Mouse (Mus musculus): ENCODE results near the gene Zfp296. TPM values are rescaled to one million over a fixed set of nuclear protein-coding genes. Genes with fewer than 3 reads are reported as not detected.

The Zfp296 gene
- polyA plus RNA-seq (2017; shearing (Covaris generic)): 1.4 TPM

DNA sequence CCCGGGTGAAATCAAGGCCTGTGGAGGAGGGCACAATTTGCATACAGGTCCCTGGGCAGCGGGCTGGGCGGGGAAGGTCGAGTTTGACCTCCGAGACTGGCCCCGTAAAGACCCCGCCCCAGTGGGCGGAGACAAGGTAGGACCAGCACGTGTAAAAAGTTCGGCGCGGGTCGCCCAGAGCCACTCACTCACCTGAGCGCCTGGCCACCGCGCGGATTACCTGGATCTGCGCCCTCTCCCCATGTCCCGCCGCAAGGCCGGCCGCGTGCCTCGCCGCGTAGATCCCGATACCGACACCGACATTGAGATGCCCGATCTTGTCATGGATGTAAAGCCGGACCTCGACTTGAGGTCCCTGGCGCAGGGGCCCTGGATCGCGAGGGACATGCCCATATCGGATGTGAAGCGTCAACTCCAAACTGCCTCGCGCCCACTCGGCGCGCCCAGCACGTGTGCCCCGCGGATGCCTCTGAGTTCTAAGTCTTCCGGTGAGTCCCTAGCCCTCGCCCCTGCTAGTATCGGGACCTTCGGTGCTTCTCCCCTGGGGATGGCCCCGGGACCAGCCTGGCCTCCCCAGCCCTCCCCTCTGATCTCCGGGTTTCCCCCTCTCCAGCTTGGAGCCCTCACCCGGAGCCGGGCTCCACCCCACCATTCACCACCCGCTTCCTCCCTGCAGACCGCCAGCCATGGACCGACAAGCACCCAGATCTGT lies at the start of gene Zfp296, which contains the start of gene Gemin7:
Zfp296 (plus strand) TSS at position 147 of the 712 bp plus-strand sequence.
Gemin7 (minus strand) TSS at position 455 of the 712 bp plus-strand sequence.

DNA sequence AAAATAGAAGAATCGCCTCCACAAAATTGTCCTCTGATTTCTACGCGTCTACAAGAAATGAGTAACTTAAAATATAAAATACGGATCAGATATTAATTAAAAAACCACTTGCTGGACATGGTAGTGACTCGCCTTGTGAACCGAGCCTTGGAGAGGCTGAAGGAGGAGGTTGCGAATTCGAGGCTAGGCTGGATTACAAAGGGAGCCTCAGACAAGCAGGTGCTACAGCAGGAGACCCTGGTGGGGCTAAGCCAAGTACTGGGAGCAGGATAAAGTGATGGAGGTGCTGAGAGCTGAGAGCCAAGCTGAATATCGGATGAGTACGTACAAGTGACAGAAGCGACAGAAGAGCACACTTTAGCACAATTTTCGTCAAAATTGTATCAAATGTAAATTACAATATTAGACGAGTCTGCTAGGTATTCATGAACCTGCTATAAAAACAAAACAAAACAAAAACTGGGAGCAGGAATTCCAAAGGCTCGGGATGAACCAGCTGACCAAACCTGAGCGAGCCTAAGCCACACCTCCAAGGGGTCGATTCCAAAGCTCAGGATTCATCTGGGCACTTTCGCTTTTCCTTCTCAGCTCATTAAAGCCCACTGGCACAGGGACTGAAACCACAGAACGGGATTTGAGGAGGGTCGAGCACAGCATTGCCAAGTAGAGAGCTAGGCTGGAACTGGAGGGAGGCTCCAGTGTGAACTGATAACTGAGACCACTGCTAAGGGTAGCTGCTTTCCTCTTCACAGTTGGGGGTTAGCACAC lies 14.3 kb upstream of the Zfp296 start, which contains the start of gene Ppp1r37:
Ppp1r37 (minus strand) TSS at position 434 of the 768 bp plus-strand sequence.

DNA sequence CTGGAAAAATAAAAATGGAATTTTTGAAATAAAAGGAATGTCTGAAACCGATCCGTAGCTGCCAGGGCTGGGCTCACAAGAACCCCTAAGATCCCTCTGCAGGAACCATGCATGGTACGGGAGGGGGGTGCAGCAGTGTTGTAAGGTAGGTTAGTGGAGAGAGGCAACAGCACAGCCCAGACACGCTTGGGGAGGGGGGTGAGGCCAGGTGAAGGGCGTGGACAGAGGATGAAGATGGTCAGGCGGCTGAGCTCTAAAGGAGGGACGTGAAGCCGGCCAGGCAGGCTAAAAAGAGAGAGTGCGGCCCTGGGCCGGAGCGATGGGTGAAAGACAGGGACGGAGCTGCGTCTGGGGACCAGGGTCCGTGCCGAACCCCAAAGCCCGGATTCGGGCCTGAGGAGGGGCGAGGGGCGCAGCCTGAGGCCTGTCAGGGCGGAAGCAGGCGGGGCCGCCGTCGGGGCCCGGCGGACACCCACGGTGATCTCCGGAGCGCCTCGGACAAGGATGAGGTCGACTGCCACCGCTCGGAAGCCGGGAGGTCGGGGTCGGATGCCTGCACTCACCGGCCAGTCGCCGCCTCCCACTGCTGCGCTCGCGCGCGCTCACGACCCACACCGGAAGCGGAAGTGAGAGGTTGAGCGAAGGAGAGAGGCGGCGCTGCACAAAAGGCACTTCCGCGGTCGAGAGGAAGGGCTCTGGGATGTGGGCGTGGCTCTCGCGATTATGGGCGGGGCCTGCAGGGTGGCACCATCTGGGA lies 26.9 kb downstream of the Zfp296 start, which contains the start of gene Clasrp:
Clasrp (minus strand) TSS at position 638 of the 757 bp plus-strand sequence.

GRCm38 (mm10) chr7:19629361-19629734 lies 52.3 kb downstream of the Zfp296 start, which contains the start of gene Relb:
TSS of gene Relb (minus strand) at chr7:19629438.

Other genes starting within 250 kb of the Zfp296 start
- gene Ercc1, start 232.5 kb upstream of the Zfp296 start, polyA plus RNA-seq (2017; shearing (Covaris generic)): 77.0 TPM
- 14.5 TPM for gene Cd3eap, start 217.8 kb upstream of the Zfp296 start, polyA plus RNA-seq (2017; shearing (Covaris generic))
- gene Ppp1r13l, start 217.5 kb upstream of the Zfp296 start, polyA plus RNA-seq (2017; shearing (Covaris generic)): 0.38 TPM
- 9.2 TPM for gene Ercc2, start 195.3 kb upstream of the Zfp296 start, polyA plus RNA-seq (2017; shearing (Covaris generic))
- gene Klc3, start 173.2 kb upstream of the Zfp296 start, polyA plus RNA-seq (2017; shearing (Covaris generic)): 27.0 TPM
- 0.19 TPM for gene Ckm, start 172.5 kb upstream of the Zfp296 start, polyA plus RNA-seq (2017; shearing (Covaris generic))
- gene Mark4, start 118.5 kb upstream of the Zfp296 start, polyA plus RNA-seq (2017; shearing (Covaris generic)): 9.0 TPM
- gene Exoc3l2, start 114.0 kb upstream of the Zfp296 start, polyA plus RNA-seq (2017; shearing (Covaris generic)): not detected
- gene Bloc1s3, start 68.9 kb upstream of the Zfp296 start, polyA plus RNA-seq (2017; shearing (Covaris generic)): 11.3 TPM
- gene Trappc6a, start 68.9 kb upstream of the Zfp296 start, polyA plus RNA-seq (2017; shearing (Covaris generic)): 123 TPM
- not detected for gene Nkpd1, start 59.4 kb upstream of the Zfp296 start, polyA plus RNA-seq (2017; shearing (Covaris generic))
- 18.0 TPM for gene Ppp1r37, start 14.2 kb upstream of the Zfp296 start, polyA plus RNA-seq (2017; shearing (Covaris generic))
- gene Gemin7, start 308 bp downstream of the Zfp296 start, polyA plus RNA-seq (2017; shearing (Covaris generic)): 120 TPM
- gene Clasrp, start 27.2 kb downstream of the Zfp296 start, polyA plus RNA-seq (2017; shearing (Covaris generic)): 75.0 TPM
- 87.1 TPM for gene Relb, start 52.2 kb downstream of the Zfp296 start, polyA plus RNA-seq (2017; shearing (Covaris generic))
- gene Clptm1, start 87.7 kb downstream of the Zfp296 start, polyA plus RNA-seq (2017; shearing (Covaris generic)): 156 TPM
- gene Apoc2, start 100.7 kb downstream of the Zfp296 start, polyA plus RNA-seq (2017; shearing (Covaris generic)): not detected
- not detected for gene Gm44805, start 104.1 kb downstream of the Zfp296 start, polyA plus RNA-seq (2017; shearing (Covaris generic))
- not detected for gene Apoc4, start 104.2 kb downstream of the Zfp296 start, polyA plus RNA-seq (2017; shearing (Covaris generic))
- 0.99 TPM for gene Apoc1, start 115.4 kb downstream of the Zfp296 start, polyA plus RNA-seq (2017; shearing (Covaris generic))
- gene Apoe, start 121.9 kb downstream of the Zfp296 start, polyA plus RNA-seq (2017; shearing (Covaris generic)): 23.1 TPM
- 89.0 TPM for gene Tomm40, start 138.2 kb downstream of the Zfp296 start, polyA plus RNA-seq (2017; shearing (Covaris generic))
- gene Nectin2, start 173.2 kb downstream of the Zfp296 start, polyA plus RNA-seq (2017; shearing (Covaris generic)): 1.2 TPM
- 13.3 TPM for gene Bcam, start 193.7 kb downstream of the Zfp296 start, polyA plus RNA-seq (2017; shearing (Covaris generic))
- 0.17 TPM for gene Cblc, start 219.5 kb downstream of the Zfp296 start, polyA plus RNA-seq (2017; shearing (Covaris generic))
- gene Bcl3, start 245.5 kb downstream of the Zfp296 start, polyA plus RNA-seq (2017; shearing (Covaris generic)): 116 TPM